Mouse (Mus musculus): ENCODE data around the gene Abhd15. TPM values are rescaled to one million over a fixed set of nuclear protein-coding genes. Genes with fewer than 3 reads are reported as not detected.

Gene Abhd15
- polyA plus RNA-seq, 1 experiment from 2014 or later, result 4.3 TPM

DNA sequence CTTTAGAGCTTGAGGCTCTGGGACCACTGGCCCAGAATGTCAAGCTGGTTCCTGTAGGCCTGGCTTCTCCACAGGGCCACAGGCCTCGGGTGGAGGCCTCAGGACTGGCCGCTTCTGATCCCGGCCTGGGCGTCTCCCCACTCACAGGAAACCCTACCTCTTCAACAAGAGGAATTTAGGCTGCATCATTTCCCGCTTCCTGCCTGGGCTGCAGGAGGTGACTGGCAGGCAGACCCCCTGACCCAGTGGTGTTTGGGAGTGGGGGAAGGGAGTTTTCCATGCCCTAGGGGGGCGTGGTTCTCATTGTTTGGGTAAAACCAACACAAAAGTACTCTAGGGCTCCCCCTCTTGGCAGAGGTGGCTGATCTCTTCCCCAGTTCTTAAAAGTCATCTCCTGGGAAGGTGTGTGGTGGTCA is 17.6 kb upstream of the Abhd15 start:
- 22% methylated on average over 6 of the region's 6 CpGs for WGBS
- peaks cover 16% of the 10 kb centered on the region; the same call in 1 of the 2 replicates for H3K36me3 ChIP-seq (ENCODE audit: insufficient read depth, low read length)
- H3K27me3 ChIP-seq (replicated peaks; ENCODE audit: insufficient read depth, low read length), result no peaks in the 10 kb centered on the region
- TF ChIP-seq CTCF (IDR thresholded peaks at IDR 0.05), result peak; percentile 61
- TF ChIP-seq EP300 (IDR thresholded peaks at IDR 0.05), result peak; percentile 91
- H3K4me3 ChIP-seq (ENCODE audit: low read depth, low read length), result no peak overlapping the region
- DNase-seq (ENCODE audit: low spot score) (peak; percentile 89), ATAC-seq (peak; percentile 72)
- H3K9me3 ChIP-seq (ENCODE audit: low read length), result no peaks in the 10 kb centered on the region
- 0 out of 2 replicates have a peak overlapping the region, but pooled peaks have one; percentile 5 for H3K4me2 ChIP-seq (replicated peaks; ENCODE audit: low read depth, low read length)
- peak overlapping the region; percentile 19; the same call in 1 of the 2 replicates for H3K9ac ChIP-seq (replicated peaks; ENCODE audit: low read depth)
- H3K4me1 ChIP-seq (ENCODE audit: insufficient read depth, low read depth, low read length), result peaks cover 22% of the 10 kb centered on the region
- peak overlapping the region; percentile 91 for H3K27ac ChIP-seq (ENCODE audit: low read length)

DNA sequence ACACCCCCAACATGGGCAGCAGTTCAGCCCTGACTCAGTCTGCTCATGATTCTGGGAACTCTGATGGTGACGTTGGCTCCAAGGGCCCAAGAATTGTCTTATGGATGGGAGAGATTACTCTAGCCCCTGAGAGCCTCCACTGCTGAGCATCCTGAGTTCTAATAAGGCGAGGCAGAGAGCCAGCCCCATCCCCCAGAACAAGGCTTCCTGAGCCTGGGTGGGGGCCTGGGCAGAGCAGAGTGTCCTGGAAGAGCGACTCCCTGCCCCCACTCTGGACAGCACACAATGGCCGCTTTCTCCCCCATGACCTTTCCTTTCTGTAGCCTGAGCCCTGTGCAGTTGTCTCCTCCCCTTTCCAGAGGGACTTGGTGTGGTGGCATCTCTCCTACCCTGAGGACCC is 17.1 kb upstream of the Abhd15 start:
- DNase-seq (ENCODE audit: low spot score) (peak; percentile 75), ATAC-seq (peak; percentile 67)
- Histone ChIP-seq H3K36me3 (ENCODE audit: insufficient read depth, low read length) (peaks cover 16% of the 10 kb centered on the region; the same call in 1 of the 2 replicates), H3K4me1 (ENCODE audit: insufficient read depth, low read depth, low read length) (peaks cover 22% of the 10 kb centered on the region), H3K9ac (replicated peaks; ENCODE audit: low read depth) (no peak overlapping the region), H3K4me2 (replicated peaks; ENCODE audit: low read depth, low read length) (0 out of 2 replicates have a peak overlapping the region, but pooled peaks have one; percentile 17), H3K4me3 (ENCODE audit: low read depth, low read length) (no peak overlapping the region), H3K27me3 (replicated peaks; ENCODE audit: insufficient read depth, low read length) (no peaks in the 10 kb centered on the region), H3K27ac (ENCODE audit: low read length) (peak overlapping the region; percentile 86), H3K9me3 (ENCODE audit: low read length) (no peaks in the 10 kb centered on the region)
- 51% methylated on average over 4 of the region's 4 CpGs for WGBS
- TF ChIP-seq EP300 (IDR thresholded peaks at IDR 0.05) (no peak), CTCF (IDR thresholded peaks at IDR 0.05) (no peak)

GRCm38 (mm10) chr11:77498261-77499139 is 16.4 kb upstream of the Abhd15 start:
- 0 out of 2 replicates have a peak overlapping the region, but pooled peaks have one; percentile 17 for H3K4me2 ChIP-seq (replicated peaks; ENCODE audit: low read depth, low read length)
- peaks cover 22% of the 10 kb centered on the region for H3K4me1 ChIP-seq (ENCODE audit: insufficient read depth, low read depth, low read length)
- H3K4me3 ChIP-seq (ENCODE audit: low read depth, low read length), result no peak overlapping the region
- H3K27ac ChIP-seq (ENCODE audit: low read length), result peak overlapping the region; percentile 86
- peaks cover 21% of the 10 kb centered on the region for H3K36me3 ChIP-seq (ENCODE audit: insufficient read depth, low read length)
- H3K27me3 ChIP-seq (replicated peaks; ENCODE audit: insufficient read depth, low read length), result no peaks in the 10 kb centered on the region
- TF ChIP-seq EP300 (IDR thresholded peaks at IDR 0.05), result no peak
- no peak for TF ChIP-seq CTCF (IDR thresholded peaks at IDR 0.05)
- H3K9ac ChIP-seq (replicated peaks; ENCODE audit: low read depth), result no peak overlapping the region
- DNase-seq (ENCODE audit: low spot score) (no peak), ATAC-seq (no peak)
- 72% methylated on average over 12 of the region's 12 CpGs for WGBS
- no peaks in the 10 kb centered on the region for H3K9me3 ChIP-seq (ENCODE audit: low read length)

DNA sequence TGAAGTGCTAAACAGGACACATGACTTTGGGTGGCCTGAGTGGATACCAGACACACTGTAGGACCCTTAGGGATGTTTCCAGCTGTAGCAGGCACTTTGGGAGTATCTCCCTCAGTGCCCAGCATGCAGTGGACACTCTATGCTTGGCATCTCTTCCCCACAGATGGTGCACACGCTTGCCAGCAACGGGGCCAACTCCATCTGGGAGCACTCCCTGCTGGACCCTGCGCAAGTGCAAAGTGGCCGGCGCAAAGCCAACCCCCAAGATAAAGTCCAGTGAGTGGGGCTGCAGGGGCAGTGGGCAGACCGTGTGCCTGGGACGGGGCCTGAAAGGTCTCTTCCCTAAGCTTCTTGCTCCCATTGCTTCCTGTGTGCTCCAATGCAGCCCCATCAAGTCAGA is 15.6 kb upstream of the Abhd15 start:
- ATAC-seq (no peak), DNase-seq (ENCODE audit: low spot score) (no peak)
- H3K36me3 ChIP-seq (ENCODE audit: insufficient read depth, low read length), result peaks cover 27% of the 10 kb centered on the region
- H3K4me1 ChIP-seq (ENCODE audit: insufficient read depth, low read depth, low read length), result peaks cover 17% of the 10 kb centered on the region
- TF ChIP-seq CTCF (IDR thresholded peaks at IDR 0.05) (no peak), EP300 (IDR thresholded peaks at IDR 0.05) (no peak)
- WGBS, result 82% methylated on average over 7 of the region's 7 CpGs
- no peak overlapping the region for H3K9ac ChIP-seq (replicated peaks; ENCODE audit: low read depth)
- H3K4me3 ChIP-seq (ENCODE audit: low read depth, low read length), result no peak overlapping the region
- H3K4me2 ChIP-seq (replicated peaks; ENCODE audit: low read depth, low read length), result no peak overlapping the region
- H3K27ac ChIP-seq (ENCODE audit: low read length), result no peak overlapping the region
- H3K27me3 ChIP-seq (replicated peaks; ENCODE audit: insufficient read depth, low read length), result no peaks in the 10 kb centered on the region
- H3K9me3 ChIP-seq (ENCODE audit: low read length), result no peaks in the 10 kb centered on the region

DNA sequence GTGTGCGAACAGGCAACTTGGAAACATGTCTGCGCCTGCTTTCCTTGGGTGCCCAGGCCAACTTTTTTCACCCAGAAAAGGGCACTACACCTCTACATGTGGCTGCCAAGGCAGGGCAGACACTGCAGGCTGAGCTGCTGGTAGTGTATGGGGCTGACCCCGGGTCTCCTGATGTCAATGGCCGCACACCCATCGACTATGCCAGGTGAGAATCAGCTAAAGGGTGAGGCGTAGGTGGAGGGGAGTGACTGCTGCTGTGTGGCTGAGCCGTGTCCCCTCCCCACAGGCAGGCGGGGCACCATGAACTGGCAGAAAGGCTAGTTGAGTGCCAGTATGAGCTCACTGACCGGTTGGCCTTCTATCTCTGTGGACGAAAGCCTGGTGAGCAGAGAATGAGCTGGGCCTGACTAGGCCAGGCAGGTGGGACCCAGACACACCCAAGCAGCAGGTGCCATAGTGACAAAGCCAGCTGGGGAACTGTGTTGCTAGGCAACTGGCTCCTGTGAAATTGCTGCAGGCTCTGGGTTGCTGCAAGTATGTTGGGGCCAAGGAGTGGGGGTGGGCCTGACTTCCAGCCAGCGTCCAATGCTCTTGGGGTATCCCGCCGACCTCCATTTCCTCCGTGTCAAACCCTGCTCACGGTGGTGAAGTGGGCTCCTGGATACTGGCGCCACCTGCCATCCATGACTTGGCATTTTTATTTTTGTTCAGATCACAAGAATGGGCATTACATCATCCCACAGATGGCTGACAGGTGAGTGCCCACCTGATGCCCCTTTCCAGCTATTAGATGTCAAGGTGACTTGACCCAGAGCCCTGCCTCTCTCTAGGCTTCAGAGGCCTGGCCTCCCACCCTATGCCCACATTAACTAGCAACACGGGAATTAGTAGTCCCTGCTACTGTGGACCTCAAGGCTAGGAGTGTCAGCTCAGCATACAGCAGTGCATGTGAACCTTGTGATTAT is 14.3 kb upstream of the Abhd15 start:
- no peak overlapping the region for H3K4me3 ChIP-seq (ENCODE audit: low read depth, low read length)
- ATAC-seq (no peak), DNase-seq (ENCODE audit: low spot score) (no peak)
- no peak overlapping the region for H3K4me2 ChIP-seq (replicated peaks; ENCODE audit: low read depth, low read length)
- no peaks in the 10 kb centered on the region for H3K27me3 ChIP-seq (replicated peaks; ENCODE audit: insufficient read depth, low read length)
- no peak for TF ChIP-seq EP300 (IDR thresholded peaks at IDR 0.05)
- no peak for TF ChIP-seq CTCF (IDR thresholded peaks at IDR 0.05)
- no peak overlapping the region for H3K9ac ChIP-seq (replicated peaks; ENCODE audit: low read depth)
- 77% methylated on average over 17 of the region's 17 CpGs for WGBS
- no peak overlapping the region for H3K27ac ChIP-seq (ENCODE audit: low read length)
- no peaks in the 10 kb centered on the region for H3K9me3 ChIP-seq (ENCODE audit: low read length)
- peaks cover 14% of the 10 kb centered on the region; the same call in 1 of the 2 replicates for H3K4me1 ChIP-seq (ENCODE audit: insufficient read depth, low read depth, low read length)
- H3K36me3 ChIP-seq (ENCODE audit: insufficient read depth, low read length), result peaks cover 36% of the 10 kb centered on the region

DNA sequence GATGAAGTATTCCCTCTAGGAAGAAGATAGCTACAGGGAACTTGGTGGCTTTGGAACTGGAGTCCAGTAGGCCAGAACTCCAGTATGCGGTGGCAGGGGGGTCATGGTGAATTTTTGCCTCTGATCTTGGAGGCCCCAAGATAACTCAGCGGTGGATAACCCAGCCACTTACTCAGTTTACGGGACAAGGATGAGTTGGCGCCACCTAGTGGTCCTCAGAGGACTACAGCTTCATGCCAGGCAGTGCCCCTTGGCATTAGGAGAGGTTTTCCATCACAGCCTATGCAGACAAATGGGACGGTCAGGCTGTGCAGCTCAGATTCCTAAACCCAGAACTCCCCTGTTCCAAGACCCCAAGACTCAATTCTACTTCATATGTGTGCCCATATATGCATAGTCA is 13.5 kb upstream of the Abhd15 start:
- Histone ChIP-seq H3K4me1 (ENCODE audit: insufficient read depth, low read depth, low read length) (peaks cover 10% of the 10 kb centered on the region; the same call in 1 of the 2 replicates), H3K27ac (ENCODE audit: low read length) (no peak overlapping the region), H3K36me3 (ENCODE audit: insufficient read depth, low read length) (peaks cover 36% of the 10 kb centered on the region), H3K9ac (replicated peaks; ENCODE audit: low read depth) (no peak overlapping the region), H3K27me3 (replicated peaks; ENCODE audit: insufficient read depth, low read length) (no peaks in the 10 kb centered on the region), H3K9me3 (ENCODE audit: low read length) (no peaks in the 10 kb centered on the region), H3K4me3 (ENCODE audit: low read depth, low read length) (no peak overlapping the region), H3K4me2 (replicated peaks; ENCODE audit: low read depth, low read length) (no peak overlapping the region)
- ATAC-seq (no peak), DNase-seq (ENCODE audit: low spot score) (peak; percentile 86)
- TF ChIP-seq CTCF (IDR thresholded peaks at IDR 0.05), result peak; percentile 92
- no peak for TF ChIP-seq EP300 (IDR thresholded peaks at IDR 0.05)
- 18% methylated on average over 5 of the region's 5 CpGs for WGBS
